Mouse (Mus musculus) stomach, embryonic 15.5 days (tissue): Measurements from ENCODE around the gene 4930402H24Rik. TPM values are rescaled to one million over a fixed set of nuclear protein-coding genes. Genes with fewer than 3 reads are reported as not detected.

Source experiments
- polyA plus RNA-seq: library from polyadenylated mRNA; unstranded; fragments of >200 nt; fragmentation: Nextera tagmentation; extraction: Ambion mirVana; gene quantifications from 2 replicates; pipeline ENCODE4 v1.2.1, GENCODE M21; 2015

Gene 4930402H24Rik
- polyA plus RNA-seq, 1 experiment from 2014 or later: 29.8 TPM

Other genes starting within 250 kb of the 4930402H24Rik start
- gene Ddrgk1, start 241.7 kb downstream of the 4930402H24Rik start, polyA plus RNA-seq: 70.3 and 71.6 TPM in 2 replicates
- 76.6 and 89.1 TPM in 2 replicates for gene Itpa, start 238.8 kb downstream of the 4930402H24Rik start, polyA plus RNA-seq
- gene Slc4a11, start 208.9 kb downstream of the 4930402H24Rik start, polyA plus RNA-seq: 0.52 and 0.58 TPM in 2 replicates
- gene Atrn, start 89 bp upstream of the 4930402H24Rik start, polyA plus RNA-seq: 5.1 and 6.1 TPM in 2 replicates
- 12.7 and 14.0 TPM in 2 replicates for gene Gfra4, start 136.7 kb upstream of the 4930402H24Rik start, polyA plus RNA-seq
- gene Adam33, start 157.4 kb upstream of the 4930402H24Rik start, polyA plus RNA-seq: 7.4 and 8.0 TPM in 2 replicates
- 0.40 and 0.48 TPM in 2 replicates for gene Siglec1, start 180.4 kb upstream of the 4930402H24Rik start, polyA plus RNA-seq
- gene Hspa12b, start 220.9 kb upstream of the 4930402H24Rik start, polyA plus RNA-seq: 16.9 TPM in 2 replicates
- not detected in 2 replicates for gene Gm11037, start 227.1 kb upstream of the 4930402H24Rik start, polyA plus RNA-seq